Mouse (Mus musculus): Measurements from ENCODE around the gene Rnf130.

DNA sequence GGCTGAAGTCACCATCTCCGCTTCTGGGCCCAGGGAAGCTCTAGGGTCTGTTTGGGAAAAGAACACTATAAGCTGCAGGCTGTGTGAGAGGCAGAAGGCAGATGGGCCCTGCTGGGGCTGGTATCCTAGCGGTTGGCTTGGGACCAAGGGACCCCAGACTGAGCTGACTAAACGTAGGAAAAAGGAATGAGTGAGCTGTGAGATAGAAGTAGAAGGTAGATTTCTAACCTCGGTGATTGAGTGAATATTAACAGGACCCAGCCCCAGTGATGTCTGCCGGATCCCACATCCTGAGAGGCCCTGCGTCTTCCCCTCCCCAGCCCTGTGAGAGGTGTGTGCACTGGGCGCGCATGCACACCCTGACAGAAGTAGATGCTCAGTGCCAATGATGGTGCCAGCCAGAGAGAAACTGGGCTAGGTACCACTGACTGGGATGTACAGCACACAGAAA, 97.5 kb downstream of the Rnf130 start:
- TF ChIP-seq CTCF (conservative IDR thresholded peaks at IDR 0.05; ENCODE audit: low read length) (no peak), NANOG (IDR thresholded peaks at IDR 0.05; ENCODE audit: borderline replicate concordance, low read length) (no peak)
